Mouse (Mus musculus): ENCODE data around the gene Dock8. TPM values are rescaled to one million over a fixed set of nuclear protein-coding genes. Genes with fewer than 3 reads are reported as not detected.
A peak's percentile ranks its signal among the peaks of the same experiment; 100 is the strongest.

The Dock8 gene
- total and polyA plus RNA-seq, 3 experiments, result 16.1 to 30.1 TPM; not detected in 1

- Histone ChIP-seq H3K79me2 (ENCODE audit: control insufficient read depth, insufficient read depth, low read length, poor library complexity) (no peaks in the 10 kb centered on the region), H3K9me3 (replicated peaks; ENCODE audit: insufficient read depth, low read length) (no peaks in the 10 kb centered on the region), H3K4me3 (ENCODE audit: control insufficient read depth in 1 of 2, insufficient read depth in 1 of 2, low read depth in 2 of 2, low read length in 2 of 2) (no peak overlapping the region), H3K4me1 (ENCODE audit: control insufficient read depth in 1 of 2, insufficient read depth in 2 of 2, low read length in 2 of 2) (peaks cover 20% of the 10 kb centered on the region in 2 experiments), H3K27ac (ENCODE audit: control insufficient read depth, low read depth, low read length) (no peak overlapping the region), H3K27me3 (ENCODE audit: control insufficient read depth in 1 of 2, insufficient read depth in 2 of 2, low read length in 2 of 2) (no peaks in the 10 kb centered on the region), H3K9ac (ENCODE audit: control insufficient read depth, low read depth, low read length, poor library complexity, severe bottlenecking) (no peak overlapping the region), H3K36me3 (ENCODE audit: control insufficient read depth in 1 of 2, insufficient read depth in 2 of 2, low read length in 2 of 2) (peaks cover 0 to 11% of the 10 kb centered on the region in 2 experiments; a peak in 2 of 4 replicates)
- DNase-seq (ENCODE audit: low read depth, low spot score), result no peak
- TF ChIP-seq ZKSCAN1 (IDR thresholded peaks at IDR 0.05; ENCODE audit: low read depth, low read length) (no peak), MAFK (IDR thresholded peaks at IDR 0.05; ENCODE audit: borderline replicate concordance, low read depth, low read length) (no peak), GATA1 (IDR thresholded peaks at IDR 0.05; ENCODE audit: low read depth, low read length) (no peak), NELFE (IDR thresholded peaks at IDR 0.05; ENCODE audit: low read depth, low read length) (no peak), POLR2AphosphoS5 (IDR thresholded peaks at IDR 0.05; ENCODE audit: borderline replicate concordance, low read depth, low read length) (no peak), MYB (IDR thresholded peaks at IDR 0.05; ENCODE audit: low read depth, low read length) (no peak), E2F4 (IDR thresholded peaks at IDR 0.05; ENCODE audit: borderline replicate concordance, low read depth, low read length) (no peak), ZNF384 (IDR thresholded peaks at IDR 0.05; ENCODE audit: low read depth, low read length) (no peak), ELF1 (IDR thresholded peaks at IDR 0.05; ENCODE audit: low read depth, low read length) (no peak)
Observed at GRCm38 (mm10) chr19:25041209-25041608, 41.9 kb downstream of the Dock8 start.

DNA sequence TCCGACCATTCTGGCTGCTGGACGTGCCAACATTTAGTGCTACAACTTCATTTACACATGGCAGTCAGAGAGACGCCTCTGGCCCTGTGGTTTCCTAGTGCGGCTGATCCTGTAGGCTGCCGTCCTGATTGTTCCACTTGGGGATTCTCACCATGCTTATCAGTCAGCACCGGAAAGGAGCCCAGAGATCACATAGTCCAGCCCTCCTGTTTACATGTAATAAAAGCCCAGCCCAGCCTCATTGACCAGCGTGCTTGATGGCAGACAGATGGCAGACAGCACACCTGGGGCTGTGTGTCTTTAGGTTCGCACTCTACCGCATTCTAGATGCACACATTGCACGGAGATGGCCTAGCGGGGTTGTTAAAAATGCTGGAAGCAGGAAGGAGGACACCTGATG is 43.6 kb downstream of the Dock8 start:
- no peaks in the 10 kb centered on the region for H3K9me3 ChIP-seq (replicated peaks; ENCODE audit: insufficient read depth, low read length)
- H3K36me3 ChIP-seq (ENCODE audit: control insufficient read depth in 1 of 2, insufficient read depth in 2 of 2, low read length in 2 of 2), result peaks cover 0 to 11% of the 10 kb centered on the region in 2 experiments; a peak in 2 of 4 replicates
- TF ChIP-seq MXI1 (IDR thresholded peaks at IDR 0.05; ENCODE audit: low read depth, low read length) (no peak), RCOR1 (IDR thresholded peaks at IDR 0.05; ENCODE audit: low read depth, low read length) (no peak), TCF12 (IDR thresholded peaks at IDR 0.05; ENCODE audit: low read depth, low read length) (no peak), CTCF (IDR thresholded peaks at IDR 0.05 in 2 of 3, conservative IDR thresholded peaks at IDR 0.05 in 1 of 3; ENCODE audit: control insufficient read depth in 1 of 3, insufficient read depth in 1 of 3, low read depth in 2 of 3, low read length in 3 of 3, poor library complexity in 1 of 3, severe bottlenecking in 1 of 3) (no peak), EP300 (IDR thresholded peaks at IDR 0.05; ENCODE audit: low read depth in 1 of 2, low read length in 2 of 2) (no peak), BHLHE40 (IDR thresholded peaks at IDR 0.05; ENCODE audit: borderline replicate concordance, low read depth, low read length) (no peak)
- no peak overlapping the region for H3K4me3 ChIP-seq (ENCODE audit: control insufficient read depth in 1 of 2, insufficient read depth in 1 of 2, low read depth in 2 of 2, low read length in 2 of 2)
- no peak for DNase-seq (ENCODE audit: low read depth, low spot score)
- no peak overlapping the region for H3K27ac ChIP-seq (ENCODE audit: control insufficient read depth, low read depth, low read length)
- peaks cover 20% of the 10 kb centered on the region in 2 experiments for H3K4me1 ChIP-seq (ENCODE audit: control insufficient read depth in 1 of 2, insufficient read depth in 2 of 2, low read length in 2 of 2)
- H3K79me2 ChIP-seq (ENCODE audit: control insufficient read depth, insufficient read depth, low read length, poor library complexity), result no peaks in the 10 kb centered on the region
- H3K9ac ChIP-seq (ENCODE audit: control insufficient read depth, low read depth, low read length, poor library complexity, severe bottlenecking), result no peak overlapping the region
- no peaks in the 10 kb centered on the region for H3K27me3 ChIP-seq (ENCODE audit: control insufficient read depth in 1 of 2, insufficient read depth in 2 of 2, low read length in 2 of 2)

GRCm38 (mm10) chr19:25044057-25044456 is 44.7 kb downstream of the Dock8 start:
- DNase-seq (ENCODE audit: low read depth, low spot score), result peak; percentile 67
- Histone ChIP-seq H3K36me3 (ENCODE audit: control insufficient read depth in 1 of 2, insufficient read depth in 2 of 2, low read length in 2 of 2) (peaks cover 0 to 11% of the 10 kb centered on the region in 2 experiments; a peak in 2 of 4 replicates), H3K4me3 (ENCODE audit: control insufficient read depth in 1 of 2, insufficient read depth in 1 of 2, low read depth in 2 of 2, low read length in 2 of 2) (peak overlapping the region in 1 of 2 experiments; percentile 28; a peak in 2 of 4 replicates), H3K9ac (ENCODE audit: control insufficient read depth, low read depth, low read length, poor library complexity, severe bottlenecking) (peak overlapping the region; percentile 19; the same call in 1 of the 2 replicates), H3K4me1 (ENCODE audit: control insufficient read depth in 1 of 2, insufficient read depth in 2 of 2, low read length in 2 of 2) (peaks cover 20% of the 10 kb centered on the region in 2 experiments), H3K79me2 (ENCODE audit: control insufficient read depth, insufficient read depth, low read length, poor library complexity) (no peaks in the 10 kb centered on the region), H3K27me3 (ENCODE audit: control insufficient read depth in 1 of 2, insufficient read depth in 2 of 2, low read length in 2 of 2) (no peaks in the 10 kb centered on the region), H3K9me3 (replicated peaks; ENCODE audit: insufficient read depth, low read length) (no peaks in the 10 kb centered on the region), H3K27ac (ENCODE audit: control insufficient read depth, low read depth, low read length) (peak overlapping the region; percentile 45)
- 0 out of 2 replicates have a peak, but pooled peaks have one; percentile 41 for TF ChIP-seq MYB (IDR thresholded peaks at IDR 0.05; ENCODE audit: low read depth, low read length)
- TF ChIP-seq SIN3A (IDR thresholded peaks at IDR 0.05; ENCODE audit: low read length), result peak; percentile 7; the same call in 1 of the 2 replicates
- no peak for TF ChIP-seq E2F4 (IDR thresholded peaks at IDR 0.05; ENCODE audit: borderline replicate concordance, low read depth, low read length)
- no peak for TF ChIP-seq ZC3H11A (IDR thresholded peaks at IDR 0.05; ENCODE audit: low read depth, low read length)
- peak; percentile 59; the same call in 1 of the 2 replicates for TF ChIP-seq ETS1 (IDR thresholded peaks at IDR 0.05; ENCODE audit: low read depth, low read length)
- TF ChIP-seq MAZ (IDR thresholded peaks at IDR 0.05; ENCODE audit: low read depth, low read length), result no peak
- peak; percentile 33 to 75; a peak in 2 of 4 replicates for TF ChIP-seq EP300 (IDR thresholded peaks at IDR 0.05; ENCODE audit: low read depth in 1 of 2, low read length in 2 of 2)
- no peak for TF ChIP-seq RAD21 (IDR thresholded peaks at IDR 0.05; ENCODE audit: low read depth, low read length)
- peak; percentile 76 for TF ChIP-seq MXI1 (IDR thresholded peaks at IDR 0.05; ENCODE audit: low read depth, low read length)
- TF ChIP-seq MYC (IDR thresholded peaks at IDR 0.05; ENCODE audit: low read depth, low read length), result peak; percentile 82
- peak; percentile 74 for TF ChIP-seq MAX (IDR thresholded peaks at IDR 0.05; ENCODE audit: low read length)
- peak; percentile 38; the same call in 1 of the 2 replicates for TF ChIP-seq GATA1 (IDR thresholded peaks at IDR 0.05; ENCODE audit: low read depth, low read length)
- peak; percentile 34; the same call in 1 of the 2 replicates for TF ChIP-seq USF1 (IDR thresholded peaks at IDR 0.05; ENCODE audit: low read depth, low read length)
- peak; percentile 83; the same call in 1 of the 2 replicates for TF ChIP-seq BHLHE40 (IDR thresholded peaks at IDR 0.05; ENCODE audit: borderline replicate concordance, low read depth, low read length)
- no peak for TF ChIP-seq JUND (IDR thresholded peaks at IDR 0.05; ENCODE audit: low read depth, low read length)
- TF ChIP-seq CTCF (IDR thresholded peaks at IDR 0.05 in 2 of 3, conservative IDR thresholded peaks at IDR 0.05 in 1 of 3; ENCODE audit: control insufficient read depth in 1 of 3, insufficient read depth in 1 of 3, low read depth in 2 of 3, low read length in 3 of 3, poor library complexity in 1 of 3, severe bottlenecking in 1 of 3), result no peak

Data from MEL (cell line).